Mouse (Mus musculus) urinary bladder, adult 2 months (tissue): Measurements from ENCODE around the gene Spsb4. TPM values are rescaled to one million over a fixed set of nuclear protein-coding genes. Genes with fewer than 3 reads are reported as not detected.

ENCODE experiments used
- DNase-seq: peaks from one replicate; pipeline ENCODE4 v3.0.0; 2022; ENCODE audit warnings: low spot score
- polyA plus RNA-seq: library from polyadenylated mRNA; depleted of rRNA; stranded (reverse); fragments of >200 nt; gene quantifications from 2 replicates; pipeline ENCODE4 v1.2.3, GENCODE M21; 2012; rRNA removed

Spsb4 gene
- 0.41 and 0.60 TPM in 2 replicates for polyA plus RNA-seq

DNA sequence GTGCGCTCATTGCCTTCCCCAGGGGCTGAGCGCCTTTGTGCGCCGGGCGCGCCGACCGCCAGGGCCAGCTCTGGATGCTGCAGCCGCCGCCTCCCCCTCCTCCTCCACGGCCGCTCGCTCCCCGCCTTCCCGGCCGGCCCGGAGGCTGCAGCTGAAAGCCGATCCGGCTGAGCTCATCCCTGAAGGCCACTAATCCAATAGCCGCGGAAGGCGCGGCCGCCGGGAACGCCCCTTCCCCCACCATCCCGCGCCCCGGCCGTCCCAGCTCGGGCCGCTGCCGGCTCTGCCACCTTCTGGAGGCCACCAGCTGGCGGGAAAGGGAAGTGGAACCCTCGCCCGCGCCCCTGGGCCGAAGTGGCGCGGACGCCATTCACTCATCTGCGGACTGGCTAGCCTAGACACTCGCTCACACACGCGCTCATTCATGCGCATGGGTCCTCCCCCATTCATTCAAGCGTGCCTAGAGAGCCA lies at the start of gene Spsb4:
Gene Spsb4 (minus strand): TSS at position 167 of the 471 bp plus-strand sequence.
- DNase-seq: peak; percentile 48

DNA sequence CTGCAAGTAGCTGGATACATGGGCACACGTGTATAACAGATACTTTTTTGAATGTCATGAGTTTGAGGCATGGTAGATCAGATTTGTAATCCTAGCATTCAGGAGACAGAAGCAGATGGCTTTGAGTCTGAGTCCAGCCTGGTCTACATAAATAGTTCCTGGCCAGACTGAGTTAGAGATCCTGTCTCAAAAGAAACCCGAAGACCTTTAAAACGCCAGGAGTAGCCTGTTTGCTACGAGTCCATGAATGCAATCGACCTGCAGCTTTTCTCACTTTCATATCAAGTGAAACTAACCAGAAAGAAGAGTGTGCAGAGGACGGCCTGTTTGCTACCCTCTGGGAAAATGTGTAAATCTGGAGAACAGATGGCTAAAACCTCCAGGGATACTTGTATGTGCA lies 49.1 kb upstream of the Spsb4 start:
- DNase-seq: no peak

DNA sequence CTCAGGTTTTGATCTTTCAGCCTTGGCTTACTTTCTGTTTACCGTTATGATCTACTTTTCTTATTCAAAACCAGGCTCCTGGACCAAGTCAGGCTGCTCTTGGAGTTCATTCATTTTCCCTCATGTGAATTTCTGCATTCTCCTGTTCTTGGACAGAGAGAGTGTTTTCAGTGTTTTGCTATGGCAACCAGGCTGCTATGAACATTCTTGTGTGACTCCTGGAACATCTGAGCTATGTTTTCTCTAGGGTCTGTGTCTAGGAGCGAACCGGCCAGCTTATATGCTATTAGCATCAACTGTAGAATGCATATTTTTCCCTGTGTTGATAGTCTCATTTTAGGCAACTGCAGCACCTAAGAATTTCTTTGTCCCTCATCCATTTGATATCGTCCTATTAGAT lies 47.2 kb upstream of the Spsb4 start:
- no peak for DNase-seq

DNA sequence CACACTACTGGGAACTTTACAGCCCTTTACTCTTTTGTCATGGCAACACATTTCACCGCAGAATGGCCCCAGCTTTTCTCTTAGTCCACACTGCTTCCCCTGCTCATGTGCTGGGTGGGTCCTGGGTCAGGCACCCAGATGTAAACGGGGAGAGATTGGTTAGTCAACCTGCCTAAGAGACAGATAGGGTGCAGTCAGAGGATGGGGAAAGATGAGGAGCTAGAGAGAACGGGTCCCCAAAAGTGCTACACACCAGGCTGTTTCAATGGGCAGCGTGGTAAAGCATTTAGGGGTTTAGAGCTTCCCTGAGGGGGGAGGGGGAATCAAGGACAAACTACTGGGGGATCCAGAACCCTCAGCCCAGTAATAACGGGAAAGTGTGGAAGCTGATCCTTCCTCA lies 46.6 kb upstream of the Spsb4 start:
- no peak for DNase-seq

DNA sequence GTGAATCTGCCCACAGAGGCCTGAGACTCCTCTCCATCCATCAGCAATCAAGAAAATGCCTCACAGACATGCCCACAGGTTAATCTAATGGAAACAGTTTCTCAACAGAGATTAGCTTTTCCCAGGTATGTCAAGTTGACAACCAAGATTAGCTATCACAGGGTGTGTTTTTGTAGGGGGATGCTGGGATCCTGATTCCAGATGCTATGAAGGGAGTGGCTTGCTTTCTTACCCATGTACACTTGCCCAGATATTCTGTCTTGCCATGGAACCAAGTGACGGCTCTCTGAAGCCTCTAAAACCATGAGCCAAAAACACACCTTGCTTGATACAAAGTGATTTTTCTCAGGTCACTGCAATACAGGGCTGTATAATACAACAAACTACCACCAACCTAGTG lies 45.5 kb upstream of the Spsb4 start:
- no peak for DNase-seq

DNA sequence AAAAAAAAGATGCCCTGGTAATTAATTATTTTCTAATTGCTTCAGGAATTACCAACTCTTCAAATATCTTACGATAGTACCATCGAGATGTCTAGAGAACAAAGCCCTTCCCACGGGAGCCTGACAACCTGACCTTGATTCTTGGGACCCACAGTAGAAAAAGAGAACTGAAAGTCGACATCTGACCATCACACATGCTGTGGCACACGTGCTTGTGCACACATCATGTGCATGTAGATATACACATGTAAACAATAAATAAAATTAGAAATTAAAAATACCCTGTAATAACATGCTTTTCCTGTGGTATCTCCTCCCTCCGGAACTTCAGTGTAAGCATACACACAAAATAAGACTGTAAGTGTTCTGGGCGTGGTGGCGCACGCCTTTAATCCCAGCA lies 43.1 kb upstream of the Spsb4 start:
- DNase-seq: no peak

DNA sequence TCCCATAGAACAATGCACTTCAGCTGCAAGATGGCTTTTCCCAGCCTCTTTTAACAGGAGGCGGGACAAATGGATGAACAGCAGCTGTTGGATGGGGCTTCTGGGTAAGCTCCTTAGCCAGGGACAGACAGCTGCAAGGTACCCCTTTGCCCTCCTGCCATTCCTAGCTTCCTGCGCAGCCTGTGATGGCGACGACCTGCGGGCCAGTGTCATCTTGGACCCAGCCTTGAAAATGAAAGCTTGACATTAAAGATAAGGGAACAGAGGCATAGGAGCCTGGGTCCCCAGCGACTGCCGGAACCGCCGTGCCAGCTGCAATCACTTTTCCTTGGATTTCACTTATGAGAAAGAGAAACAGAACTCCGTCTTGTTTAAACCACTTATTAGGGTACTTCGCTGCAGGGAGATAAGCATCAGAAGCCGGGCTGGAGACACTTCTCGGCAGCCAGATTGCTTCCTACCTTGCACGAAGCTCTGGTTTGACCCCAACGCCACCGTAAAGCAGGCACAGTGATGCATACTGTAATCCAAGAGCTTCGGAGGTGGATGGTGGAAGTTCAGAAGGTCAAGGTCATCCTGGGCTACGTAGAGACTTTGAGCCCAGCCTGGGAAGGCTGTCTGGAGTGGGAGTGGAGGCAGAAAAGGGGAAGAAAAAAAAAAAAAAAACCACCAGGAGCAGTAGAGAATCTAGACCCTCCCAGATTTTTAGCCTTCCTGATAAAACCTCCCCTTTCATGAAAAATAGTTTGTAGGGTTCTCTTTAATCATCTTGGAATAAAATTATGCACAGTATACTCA lies 38.1 kb upstream of the Spsb4 start:
- DNase-seq: no peak

DNA sequence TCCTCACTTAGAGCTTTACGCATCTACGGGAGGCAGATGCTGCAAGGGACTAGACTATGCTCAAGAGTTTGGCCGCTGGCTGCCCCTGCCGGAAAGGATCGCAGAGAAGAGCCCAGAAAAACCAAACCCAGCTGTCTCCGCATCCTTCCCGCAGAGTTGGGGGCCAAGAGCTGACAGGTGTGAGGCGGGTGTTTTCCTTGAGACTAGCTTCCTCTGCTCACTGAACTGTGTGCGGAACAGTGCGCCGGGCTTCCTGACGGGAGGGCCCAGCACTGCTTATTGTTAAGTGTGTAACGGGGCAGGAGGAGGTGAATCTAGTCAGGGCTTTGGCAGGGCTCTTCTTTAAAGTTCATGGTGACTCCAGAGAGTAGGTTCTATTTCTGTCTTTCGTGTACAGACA lies 37.3 kb upstream of the Spsb4 start:
- DNase-seq: no peak

DNA sequence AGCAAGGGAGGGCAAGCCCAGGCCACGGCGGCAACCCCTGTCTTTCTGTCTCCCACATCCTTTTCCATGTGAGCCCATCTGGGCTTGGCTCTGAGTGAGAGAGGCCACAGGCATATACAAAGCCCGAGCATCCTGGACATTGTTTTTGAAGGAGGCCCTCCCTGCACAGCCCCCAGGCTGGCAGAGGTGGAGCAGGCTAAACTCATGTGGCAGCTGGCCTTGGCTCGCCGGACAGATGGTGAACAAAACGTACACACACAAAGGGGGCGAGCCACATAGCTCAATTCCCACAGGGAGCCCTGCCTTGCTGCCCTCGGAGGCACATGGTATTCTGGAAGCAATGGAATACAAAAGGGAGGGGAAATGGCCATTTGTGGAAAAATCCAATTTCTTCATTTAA lies 32.5 kb upstream of the Spsb4 start:
- no peak for DNase-seq

DNA sequence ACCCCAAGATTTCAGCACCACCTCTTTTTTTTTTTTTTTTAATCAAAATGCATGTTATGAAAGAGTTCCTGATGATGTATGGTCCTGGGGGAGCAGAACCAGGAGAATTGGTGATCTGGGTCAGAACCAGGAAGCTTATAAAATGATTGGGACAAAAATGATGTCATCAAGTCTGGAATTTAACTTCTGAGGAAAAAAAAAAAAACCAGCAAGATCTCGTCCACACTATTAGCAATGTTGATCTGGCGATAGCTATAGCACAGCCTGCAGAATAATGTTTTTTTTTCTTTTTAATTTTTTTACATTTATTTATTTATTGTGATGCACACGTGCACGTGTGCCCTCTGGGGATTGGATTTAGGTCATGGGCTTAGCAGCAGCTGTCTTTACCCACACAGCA lies 27.6 kb upstream of the Spsb4 start:
- no peak for DNase-seq

DNA sequence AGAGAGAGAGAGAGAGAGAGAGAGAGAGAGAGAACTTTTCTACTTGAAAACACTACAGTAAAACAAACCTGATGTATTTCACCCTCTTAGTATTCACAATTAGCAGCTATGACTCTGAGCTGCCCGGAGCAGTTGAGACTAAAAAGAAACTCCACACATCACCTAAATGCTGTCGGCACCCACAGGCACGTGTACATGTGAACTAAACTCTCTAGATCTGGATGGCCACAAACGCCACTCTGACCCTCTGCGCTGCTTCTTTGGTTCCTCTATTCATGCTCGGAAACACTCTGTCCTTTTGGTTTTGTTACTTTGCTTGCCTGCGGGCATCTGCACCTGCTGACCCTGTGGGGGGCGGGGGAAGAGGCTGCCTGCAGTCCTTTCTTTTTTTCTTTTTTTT lies 23.0 kb upstream of the Spsb4 start:
- no peak for DNase-seq

DNA sequence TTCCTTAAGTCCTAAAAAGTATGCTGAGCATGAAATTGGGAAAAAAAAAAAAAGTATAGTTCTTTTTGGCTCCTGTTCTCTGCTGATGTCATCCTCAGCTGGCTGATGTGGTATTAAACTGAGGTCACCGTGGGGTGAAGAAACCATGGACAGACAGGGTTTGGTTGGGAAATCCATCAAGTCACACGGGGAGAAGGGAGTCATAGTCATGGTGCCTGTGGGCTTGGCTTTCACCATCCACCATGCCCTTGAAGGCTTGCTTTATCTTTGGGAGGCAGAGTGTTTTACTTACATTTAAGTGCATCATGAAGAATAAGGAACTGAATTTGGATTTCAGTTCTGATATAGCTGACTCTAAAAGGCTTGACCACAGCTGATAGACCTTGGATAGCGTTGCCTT lies 19.4 kb upstream of the Spsb4 start:
- no peak for DNase-seq

DNA sequence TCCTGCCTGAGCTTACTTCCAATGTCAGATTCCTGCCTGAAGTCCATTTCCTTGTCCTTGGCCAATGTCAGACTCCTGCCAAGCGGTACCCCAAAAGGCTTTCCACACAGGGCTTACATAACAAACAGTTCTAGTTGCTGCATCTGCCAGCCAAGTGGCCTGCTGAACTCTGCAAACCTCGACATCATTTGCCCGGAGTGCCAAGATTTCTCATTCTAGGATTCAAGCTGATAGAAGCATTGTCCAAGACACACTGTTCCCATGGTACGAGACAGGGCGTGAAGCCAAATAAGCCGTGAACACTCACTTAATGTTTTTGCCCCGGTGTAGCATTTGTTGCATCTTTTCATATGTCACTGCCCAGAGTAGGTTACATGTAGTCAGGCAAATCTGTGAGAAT lies 18.0 kb upstream of the Spsb4 start:
- DNase-seq: no peak

DNA sequence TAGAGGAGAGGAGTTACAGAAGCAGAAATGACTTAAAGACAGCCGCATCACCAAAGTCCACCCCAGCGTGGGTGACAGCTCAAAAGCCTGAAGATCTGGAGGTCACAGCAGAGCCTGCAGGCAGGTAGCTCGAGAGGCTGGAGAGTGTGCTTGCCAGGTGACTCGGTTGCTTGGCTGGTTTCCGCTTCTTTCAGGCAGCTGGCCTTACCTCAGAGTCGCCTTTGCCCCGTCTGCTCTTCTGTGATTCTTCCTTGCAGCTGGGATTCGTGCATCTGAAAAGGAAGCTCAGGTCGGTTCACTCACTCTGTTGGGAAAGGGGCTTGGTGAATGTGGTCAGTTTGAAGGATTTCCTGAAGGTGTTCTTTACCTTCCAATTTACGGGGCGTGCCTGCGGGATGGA lies 8.7 kb upstream of the Spsb4 start:
- no peak for DNase-seq

DNA sequence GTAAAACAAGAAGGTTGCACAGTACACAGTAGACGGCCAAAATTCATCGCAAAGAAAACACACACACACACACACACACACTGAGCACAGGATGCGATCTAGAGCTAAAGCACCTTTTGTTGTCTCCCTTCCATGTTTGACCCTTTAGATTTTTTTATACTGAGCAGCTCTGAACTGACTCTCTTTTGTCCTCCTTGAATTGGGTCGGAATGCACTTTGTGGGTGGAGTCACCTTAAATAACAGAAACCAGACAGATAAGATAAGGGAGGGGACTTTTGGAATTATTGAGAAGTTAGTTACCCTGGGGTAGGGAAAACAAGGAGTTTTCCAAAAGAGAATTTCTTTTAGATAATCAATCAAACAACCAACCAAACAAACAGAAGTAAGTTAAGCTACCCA lies 7.4 kb upstream of the Spsb4 start:
- DNase-seq: no peak

DNA sequence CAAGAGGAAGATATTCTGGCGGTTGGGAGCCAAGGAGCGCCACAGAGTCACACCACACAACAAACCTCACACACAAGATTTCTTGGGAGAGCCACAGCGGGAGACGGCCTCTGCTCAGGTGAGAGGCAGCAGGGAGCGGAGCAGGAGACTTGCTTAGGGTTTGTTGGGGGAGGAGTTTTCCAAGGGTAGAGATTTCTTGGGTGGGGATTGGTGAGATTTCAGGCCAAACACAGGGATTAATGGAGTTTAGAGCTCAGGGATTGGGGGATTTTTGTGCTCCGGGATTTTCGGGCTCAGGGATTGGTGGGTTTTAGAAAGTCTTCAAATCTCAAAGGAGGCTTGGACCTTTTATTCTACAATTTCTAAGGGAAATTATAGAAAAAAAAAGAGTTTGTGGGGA lies 5.8 kb upstream of the Spsb4 start:
- no peak for DNase-seq

DNA sequence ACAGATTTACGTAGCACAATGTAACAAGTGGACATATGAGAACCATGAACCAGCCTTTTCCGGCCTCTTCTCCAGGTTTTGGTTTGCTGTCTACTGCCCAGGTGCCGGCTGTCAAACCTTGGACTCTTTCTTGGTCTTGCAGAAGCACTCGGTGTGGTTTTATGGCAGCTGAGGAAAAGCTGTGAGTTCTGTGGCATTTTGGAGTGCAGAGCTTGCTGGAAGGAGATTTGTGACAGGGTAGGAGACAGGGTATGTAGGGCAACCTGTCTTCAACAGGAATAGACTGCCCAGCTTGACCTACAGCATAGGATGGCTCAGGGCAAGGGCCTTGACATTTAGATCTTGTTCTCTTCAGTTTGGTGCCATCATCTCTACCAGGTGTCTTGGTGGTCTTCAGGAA lies 4.3 kb upstream of the Spsb4 start:
- no peak for DNase-seq

DNA sequence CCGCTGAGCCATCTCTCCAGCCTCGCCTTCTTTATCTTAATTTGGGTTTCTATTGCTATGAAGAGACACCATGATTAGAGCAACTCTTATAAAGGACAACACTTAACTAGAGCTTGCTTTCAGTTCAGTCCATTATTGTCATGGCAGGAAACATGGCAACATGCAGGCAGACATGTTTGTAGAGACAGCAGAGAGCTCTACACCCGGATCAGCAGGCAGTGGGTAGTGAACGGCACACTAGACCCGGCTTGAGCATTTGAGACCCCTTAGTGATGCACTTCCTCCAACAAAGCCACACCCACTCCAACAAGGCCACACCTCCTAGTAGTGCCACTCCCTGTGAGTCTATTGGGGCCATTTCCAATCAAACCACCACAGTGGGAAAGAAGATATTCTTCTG lies 3.7 kb upstream of the Spsb4 start:
- DNase-seq: no peak

DNA sequence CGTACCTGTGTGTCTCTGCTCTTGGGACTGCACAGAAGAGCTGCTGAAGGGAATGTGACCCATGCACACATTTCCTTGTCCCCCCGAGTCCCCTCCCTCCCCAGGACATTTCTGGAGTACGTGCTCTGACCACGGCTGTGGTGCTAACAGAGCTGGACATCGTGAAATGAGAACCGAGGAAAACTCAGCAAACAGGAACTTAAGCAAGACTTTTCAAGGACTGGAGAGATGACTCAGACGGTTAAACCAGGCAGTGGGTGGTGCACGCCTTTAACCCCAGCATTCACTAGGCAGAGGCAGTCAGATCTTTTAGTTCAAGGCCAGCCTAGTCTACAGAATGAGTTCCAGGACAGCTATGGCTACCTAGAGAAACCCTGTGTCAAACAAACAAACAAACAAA lies 1.5 kb upstream of the Spsb4 start:
- no peak for DNase-seq

DNA sequence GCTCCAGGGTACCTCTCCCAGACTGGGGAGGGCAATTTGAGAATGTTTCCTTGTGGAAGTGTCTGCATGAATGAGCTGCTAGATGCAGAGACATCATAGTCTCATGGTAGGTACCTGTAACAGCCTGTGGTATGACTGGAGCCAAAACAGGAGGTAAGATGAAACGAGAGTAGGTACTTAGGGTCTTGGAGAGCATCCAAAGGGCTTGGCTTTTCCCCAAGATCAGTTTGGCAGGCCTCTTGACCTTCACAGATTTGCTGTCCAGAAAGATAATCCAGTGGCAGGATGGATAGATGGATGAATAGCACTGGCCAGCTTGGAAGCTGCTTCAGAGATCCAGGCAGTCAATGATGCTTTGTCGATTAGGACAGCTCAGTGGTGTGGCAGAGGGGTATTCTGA lies 1.0 kb upstream of the Spsb4 start:
- DNase-seq: no peak

DNA sequence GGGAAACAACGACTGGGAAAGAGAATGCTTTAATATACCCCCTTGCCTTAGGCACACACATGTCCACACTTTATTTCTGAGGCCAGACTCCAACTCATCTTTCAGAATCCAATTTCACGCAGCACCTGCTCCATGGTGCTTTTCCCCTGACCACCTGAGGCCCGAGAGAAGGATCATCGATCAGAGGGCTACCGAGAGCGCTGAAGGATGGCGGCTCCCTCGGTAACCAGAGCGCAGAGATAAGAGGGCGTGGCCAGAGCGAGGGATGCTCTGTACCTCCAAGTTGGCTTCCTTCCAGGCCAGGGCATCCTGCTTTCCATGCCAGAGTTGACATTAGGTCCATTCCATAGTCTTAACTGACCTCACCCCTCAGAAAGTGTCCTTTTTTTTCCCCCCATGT lies 588 bp upstream of the Spsb4 start:
- DNase-seq: no peak

DNA sequence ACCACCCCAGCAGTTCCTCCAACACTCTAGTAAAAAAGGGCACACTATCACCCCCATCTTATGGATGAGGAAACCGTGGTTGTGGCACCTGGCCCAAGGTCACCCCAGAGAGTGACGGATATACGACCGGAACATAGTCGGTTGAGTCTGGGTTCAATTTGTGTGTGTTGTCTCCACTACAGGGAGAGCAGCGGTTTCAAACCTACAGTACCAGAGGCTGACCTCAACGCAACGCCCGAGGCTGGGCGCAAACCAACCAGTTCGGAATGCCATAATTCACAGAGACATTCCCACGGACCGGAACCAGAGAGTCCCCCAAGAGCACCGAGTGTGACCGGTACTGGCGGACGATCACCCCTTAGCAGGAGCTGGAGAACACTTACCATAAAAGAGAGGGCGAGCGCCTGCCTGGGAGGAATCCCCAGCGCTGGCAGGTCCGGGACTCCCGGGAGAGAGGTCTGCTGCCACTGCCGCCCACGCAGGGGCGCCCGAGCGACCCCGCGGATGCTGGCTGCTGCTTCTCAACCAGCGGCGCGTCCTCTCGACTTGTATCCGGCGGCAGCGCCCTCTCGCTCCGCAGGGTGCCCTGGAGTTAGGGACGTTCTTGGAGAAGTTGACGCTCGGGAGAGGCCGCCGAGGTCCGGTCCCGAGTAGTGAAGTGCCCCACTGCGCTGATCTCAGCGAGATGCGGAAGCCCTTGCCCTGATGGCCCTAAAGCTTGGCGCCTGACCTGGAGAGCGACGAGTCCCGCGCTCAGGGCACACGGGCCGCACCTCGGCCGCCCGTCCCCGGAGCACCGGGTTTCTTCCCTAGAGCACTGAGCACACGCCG lies 617 bp downstream of the Spsb4 start:
- DNase-seq: peak; percentile 32

DNA sequence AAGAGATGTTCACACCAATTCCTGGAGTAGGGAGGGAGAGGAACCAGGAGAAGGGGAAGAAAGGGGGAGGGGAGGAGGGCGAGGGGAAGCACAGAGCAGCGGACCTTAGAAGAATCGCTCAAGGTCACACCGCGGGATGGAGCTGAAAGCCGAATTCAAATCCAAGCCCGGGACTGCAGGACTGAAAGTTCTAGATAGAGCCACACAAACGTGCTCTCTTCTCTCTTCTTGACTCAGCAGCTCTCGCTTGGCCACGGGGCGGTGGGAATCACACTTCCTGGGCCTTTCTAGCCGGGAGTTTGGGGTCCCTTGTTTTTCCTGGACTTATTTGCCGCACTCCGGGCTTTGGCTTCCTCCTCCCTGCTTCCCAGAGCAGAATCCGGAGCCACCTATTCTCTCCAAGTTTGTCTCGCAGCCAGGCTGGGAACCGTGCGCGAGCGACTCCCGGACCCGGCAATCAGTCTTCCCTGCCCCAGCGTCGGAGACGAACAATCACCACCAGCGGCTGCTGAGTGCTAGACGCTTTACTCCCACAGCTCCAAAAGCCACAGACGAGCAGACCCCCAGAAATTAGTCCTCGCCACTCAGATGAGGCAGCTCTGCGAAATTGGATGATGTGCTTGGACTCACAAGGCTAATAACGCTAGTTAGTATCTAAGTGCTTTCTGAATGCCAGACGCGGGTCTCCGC lies 1.4 kb downstream of the Spsb4 start:
- no peak for DNase-seq
